In genomic region chr1:155274976-155275375, GRCm38 (mm10) we compare ENCODE assay signal across 12 mouse cellular contexts. TPM values are rescaled to one million over a fixed set of nuclear protein-coding genes. Genes with fewer than 3 reads are reported as not detected.
DNase-seq lines count a peak whose midpoint lies in the region; ATAC-seq and TF ChIP-seq lines count a peak whose summit lies in the region.
"Had no signal": no experiment of that assay in that cellular context is flagged by ENCODE, and none has a peak within 500 bp of the region (broad histone marks: within the 10 kb centered on the region; RNA-seq: fewer than 3 reads in every experiment).

No protein-coding gene starts in this region.

- no peak for TF ChIP-seq EP300 in heart, adult 2 months (IDR thresholded peaks at IDR 0.05; ENCODE audit: insufficient read depth, low read depth, low read length)

- DNase-seq in heart, adult 2 months: peak; percentile 57 to 60
- DNase-seq in adrenal gland, postnatal 14 days: peak; percentile 67
- peak; percentile 44 to 57 for DNase-seq in cerebellum, postnatal 10 days
- DNase-seq in kidney, adult 2 months: peak; percentile 93
- no peak for DNase-seq in embryo, embryonic 10.5 days (ENCODE audit: low spot score)
- no peak for DNase-seq in hindbrain, embryonic 14.5 days (ENCODE audit: low spot score)
- DNase-seq in layer of hippocampus, adult 8-10 months (ENCODE audit: low spot score in 2 of 2): no peak

- no peak overlapping the region for H3K4me2 ChIP-seq in heart, embryonic 11.5 days
- no peak overlapping the region for H3K4me2 ChIP-seq in hindbrain, embryonic 14.5 days (replicated peaks)
- H3K4me2 ChIP-seq: embryonic facial prominence, embryonic 15.5 days; midbrain, embryonic 12.5 days; stomach, embryonic 15.5 days had no signal

- H3K9ac ChIP-seq in heart, adult 2 months (ENCODE audit: low read depth, low read length): no peak overlapping the region
- no peak overlapping the region for H3K9ac ChIP-seq in heart, embryonic 11.5 days (ENCODE audit: low read depth, low read length)
- H3K9ac ChIP-seq in hindbrain, embryonic 14.5 days: no peak overlapping the region
- H3K9ac ChIP-seq: embryonic facial prominence, embryonic 15.5 days; midbrain, embryonic 12.5 days; stomach, embryonic 15.5 days had no signal

- no peaks in the 10 kb centered on the region for H3K27me3 ChIP-seq in heart, adult 2 months (ENCODE audit: control insufficient read depth, insufficient read depth, low read length)
- no peaks in the 10 kb centered on the region for H3K27me3 ChIP-seq in heart, embryonic 11.5 days (ENCODE audit: control insufficient read depth, insufficient read depth, low read length)
- no peaks in the 10 kb centered on the region for H3K27me3 ChIP-seq in kidney, adult 2 months (replicated peaks; ENCODE audit: control insufficient read depth, insufficient read depth, low read length)
- no peaks in the 10 kb centered on the region for H3K27me3 ChIP-seq in hindbrain, embryonic 14.5 days (ENCODE audit: control insufficient read depth, insufficient read depth, low read length)
- H3K27me3 ChIP-seq: embryonic facial prominence, embryonic 15.5 days; midbrain, embryonic 12.5 days; stomach, embryonic 15.5 days had no signal

- no peak overlapping the region for H3K27ac ChIP-seq in heart, adult 2 months
- H3K27ac ChIP-seq in heart, embryonic 11.5 days (ENCODE audit: low read depth, low read length): no peak overlapping the region
- peak overlapping the region; percentile 60; the same call in 1 of the 2 replicates for H3K27ac ChIP-seq in kidney, adult 2 months (ENCODE audit: insufficient read depth, low read depth, low read length)
- no peak overlapping the region for H3K27ac ChIP-seq in hindbrain, embryonic 14.5 days
- H3K27ac ChIP-seq: embryonic facial prominence, embryonic 15.5 days; midbrain, embryonic 12.5 days; stomach, embryonic 15.5 days had no signal

- H3K9me3 ChIP-seq in heart, embryonic 11.5 days (replicated peaks; ENCODE audit: control insufficient read depth, low read length): no peaks in the 10 kb centered on the region
- no peaks in the 10 kb centered on the region for H3K9me3 ChIP-seq in hindbrain, embryonic 14.5 days (ENCODE audit: control insufficient read depth, low read length)
- H3K9me3 ChIP-seq: embryonic facial prominence, embryonic 15.5 days; midbrain, embryonic 12.5 days; stomach, embryonic 15.5 days had no signal

- intact Hi-C loops in heart, adult 2 months (cut with DNase I): no loop called here

- H3K4me1 ChIP-seq in heart, adult 2 months (ENCODE audit: control insufficient read depth, insufficient read depth, low read length): no peaks in the 10 kb centered on the region
- H3K4me1 ChIP-seq in heart, embryonic 11.5 days (ENCODE audit: control insufficient read depth, insufficient read depth, low read length): 0 out of 2 replicates have a peak, but pooled peaks cover 4% of the 10 kb centered on the region
- 0 out of 2 replicates have a peak, but pooled peaks cover 4% of the 10 kb centered on the region for H3K4me1 ChIP-seq in kidney, adult 2 months (ENCODE audit: control insufficient read depth, insufficient read depth, low read length)
- no peaks in the 10 kb centered on the region for H3K4me1 ChIP-seq in hindbrain, embryonic 14.5 days (replicated peaks; ENCODE audit: control insufficient read depth, insufficient read depth, low read length)
- H3K4me1 ChIP-seq: embryonic facial prominence, embryonic 15.5 days; midbrain, embryonic 12.5 days; stomach, embryonic 15.5 days had no signal

- H3K4me3 ChIP-seq in heart, adult 2 months: no peak overlapping the region
- no peak overlapping the region for H3K4me3 ChIP-seq in heart, embryonic 11.5 days (ENCODE audit: low read depth, low read length)
- no peak overlapping the region for H3K4me3 ChIP-seq in kidney, adult 2 months (ENCODE audit: insufficient read depth, low read depth, low read length)
- no peak overlapping the region for H3K4me3 ChIP-seq in hindbrain, embryonic 14.5 days (replicated peaks; ENCODE audit: low read length)
- H3K4me3 ChIP-seq: embryonic facial prominence, embryonic 15.5 days; midbrain, embryonic 12.5 days; stomach, embryonic 15.5 days had no signal

- no peaks in the 10 kb centered on the region for H3K79me2 ChIP-seq in heart, adult 2 months (replicated peaks; ENCODE audit: control insufficient read depth, insufficient read depth, low read length)

- H3K36me3 ChIP-seq in heart, adult 2 months (ENCODE audit: control insufficient read depth, insufficient read depth, low read length): no peaks in the 10 kb centered on the region
- no peaks in the 10 kb centered on the region for H3K36me3 ChIP-seq in heart, embryonic 11.5 days (ENCODE audit: control insufficient read depth, insufficient read depth, low read length)
- no peaks in the 10 kb centered on the region for H3K36me3 ChIP-seq in kidney, adult 2 months (ENCODE audit: control insufficient read depth, insufficient read depth, low read length)
- H3K36me3 ChIP-seq in hindbrain, embryonic 14.5 days (replicated peaks; ENCODE audit: control insufficient read depth, insufficient read depth): peaks cover 7% of the 10 kb centered on the region
- H3K36me3 ChIP-seq: embryonic facial prominence, embryonic 15.5 days; midbrain, embryonic 12.5 days; stomach, embryonic 15.5 days had no signal

- 55% methylated on average over 3 of the region's 3 CpGs for WGBS in heart, adult 2 months
- 84% methylated on average over 3 of the region's 3 CpGs for WGBS in heart, embryonic 11.5 days (ENCODE audit: insufficient replicate concordance)
- 27% methylated on average over 3 of the region's 3 CpGs for WGBS in kidney, adult 2 months
- WGBS in hindbrain, embryonic 14.5 days: 82% methylated on average over 3 of the region's 3 CpGs

- ATAC-seq in heart, embryonic 11.5 days (replicated peaks; ENCODE audit: insufficient number of reproducible peaks, low FRiP score, low TSS enrichment): no peak
- ATAC-seq in hindbrain, embryonic 14.5 days (ENCODE audit: low FRiP score): no peak
- ATAC-seq: intestine, postnatal 0 days had no signal

- TF ChIP-seq CTCF in heart, adult 2 months (IDR thresholded peaks at IDR 0.05): no peak
- no peak for TF ChIP-seq CTCF in kidney, adult 2 months (conservative IDR thresholded peaks at IDR 0.05; ENCODE audit: insufficient read depth, insufficient read length, low read depth, low read length)

- no peak for TF ChIP-seq POLR2A in heart, adult 2 months (IDR thresholded peaks at IDR 0.05; ENCODE audit: insufficient read depth, low read depth, low read length)
- TF ChIP-seq POLR2A in kidney, adult 2 months (IDR thresholded peaks at IDR 0.05; ENCODE audit: low read depth, low read length): no peak

RNA-seq across cellular contexts. Expression of gene BC034090, which starts 30.7 kb away (rescaled TPM):
- total RNA-seq in heart, adult 2 months (2021): 10 to 100 TPM; 37.2 to 37.5 TPM
- 31.8 and 44.8 TPM in 2 replicates for polyA plus RNA-seq in heart, adult 2 months (2012; rRNA removed)
- 3.9 and 5.4 TPM in 2 replicates for polyA plus RNA-seq in heart, embryonic 11.5 days (2014; fragmentation: Nextera tagmentation; extraction: Ambion mirVana)
- 26.9 and 32.3 TPM in 2 replicates for total RNA-seq in adrenal gland, postnatal 14 days (2021)
- polyA plus RNA-seq in kidney, adult 2 months (2012; rRNA removed): 92.2 and 98.3 TPM in 2 replicates
- 4.0 and 4.1 TPM in 2 replicates for polyA plus RNA-seq in hindbrain, embryonic 14.5 days (2014; fragmentation: Nextera tagmentation; extraction: Ambion mirVana)
- 10 to 100 TPM in 1 of 4 experiments, 1 to 10 TPM in 3; 6.8 to 10.1 (median 8.1) TPM for total RNA-seq in layer of hippocampus, adult 8-10 months (2022)

Comparison
In these comparisons a context has a peak if more than half of its experiments do, and no peak if none do; other contexts are left out.
1. DNase-seq: peak in heart, adult 2 months (2 of 2), adrenal gland, postnatal 14 days (single experiment), cerebellum, postnatal 10 days (2 of 2) and kidney, adult 2 months (single experiment); none in embryo, embryonic 10.5 days (single experiment), hindbrain, embryonic 14.5 days (single experiment) and layer of hippocampus, adult 8-10 months (0 of 2).